Mouse (Mus musculus) lung, embryonic 15.5 days (tissue): ENCODE results near the gene Wrap73. TPM values are rescaled to one million over a fixed set of nuclear protein-coding genes. Genes with fewer than 3 reads are reported as not detected.

Experiments used
- polyA plus RNA-seq: library from polyadenylated mRNA; unstranded; fragments of >200 nt; fragmentation: Nextera tagmentation; extraction: Ambion mirVana; gene quantifications from 2 replicates; pipeline ENCODE4 v1.2.1, GENCODE M21; 2015

Wrap73 gene
- polyA plus RNA-seq, 1 experiment from 2014 or later: 41.7 TPM

Other genes starting within 250 kb of the Wrap73 start
- gene A430005L14Rik, start 185.1 kb upstream of the Wrap73 start, polyA plus RNA-seq: 84.1 and 90.0 TPM in 2 replicates
- 12.2 and 12.4 TPM in 2 replicates for gene Dffb, start 167.2 kb upstream of the Wrap73 start, polyA plus RNA-seq
- gene Cep104, start 167.2 kb upstream of the Wrap73 start, polyA plus RNA-seq: 16.8 and 18.0 TPM in 2 replicates
- gene Lrrc47, start 130.6 kb upstream of the Wrap73 start, polyA plus RNA-seq: 18.0 and 19.5 TPM in 2 replicates
- 28.9 and 39.3 TPM in 2 replicates for gene Smim1, start 116.1 kb upstream of the Wrap73 start, polyA plus RNA-seq
- not detected in 2 replicates for gene Ccdc27, start 99.7 kb upstream of the Wrap73 start, polyA plus RNA-seq
- gene Trp73, start 2.2 kb upstream of the Wrap73 start, polyA plus RNA-seq: 1.6 and 1.8 TPM in 2 replicates
- 141 and 143 TPM in 2 replicates for gene Tprgl, start 18.3 kb downstream of the Wrap73 start, polyA plus RNA-seq
- 20.9 and 23.3 TPM in 2 replicates for gene Megf6, start 28.4 kb downstream of the Wrap73 start, polyA plus RNA-seq
- gene Arhgef16, start 159.3 kb downstream of the Wrap73 start, polyA plus RNA-seq: 20.8 and 23.0 TPM in 2 replicates
- not detected in 2 replicates for gene B230104I21Rik, start 193.8 kb downstream of the Wrap73 start, polyA plus RNA-seq